Mouse (Mus musculus): Measurements from ENCODE around the gene Atg101. TPM values are rescaled to one million over a fixed set of nuclear protein-coding genes. Genes with fewer than 3 reads are reported as not detected.

Gene Atg101
- polyA plus RNA-seq, 1 experiment from 2014 or later: 69.4 TPM

- H3K9me3 ChIP-seq (ENCODE audit: control insufficient read depth, low read length): no peaks in the 10 kb centered on the region
- no peaks in the 10 kb centered on the region for H3K36me3 ChIP-seq (ENCODE audit: control insufficient read depth, insufficient read depth, low read length)
- no peak overlapping the region; the same call in 1 of the 2 replicates for H3K4me2 ChIP-seq (ENCODE audit: low read depth, low read length)
- H3K27me3 ChIP-seq (ENCODE audit: control insufficient read depth, insufficient read depth, low read length): no peaks in the 10 kb centered on the region
- WGBS: 71% methylated on average over 9 of the region's 9 CpGs
- no peak for ATAC-seq (ENCODE audit: low read depth)
- no peak overlapping the region for H3K9ac ChIP-seq (replicated peaks; ENCODE audit: low read depth, low read length)
- no peak overlapping the region for H3K4me3 ChIP-seq (ENCODE audit: low read depth, low read length)
- H3K4me1 ChIP-seq (ENCODE audit: control insufficient read depth, insufficient read depth, low read length): 0 out of 2 replicates have a peak, but pooled peaks cover 3% of the 10 kb centered on the region
- no peak overlapping the region for H3K27ac ChIP-seq (ENCODE audit: low read depth, low read length)
These were observed 42.8 kb upstream of the Atg101 start for GRCm38 (mm10) chr15:101241236-101241635.

- Histone ChIP-seq H3K9me3 (ENCODE audit: control insufficient read depth, low read length) (no peaks in the 10 kb centered on the region), H3K27me3 (ENCODE audit: control insufficient read depth, insufficient read depth, low read length) (no peaks in the 10 kb centered on the region), H3K27ac (ENCODE audit: low read depth, low read length) (no peak overlapping the region), H3K9ac (replicated peaks; ENCODE audit: low read depth, low read length) (no peak overlapping the region), H3K4me3 (ENCODE audit: low read depth, low read length) (no peak overlapping the region), H3K4me2 (ENCODE audit: low read depth, low read length) (no peak overlapping the region), H3K4me1 (ENCODE audit: control insufficient read depth, insufficient read depth, low read length) (0 out of 2 replicates have a peak, but pooled peaks cover 3% of the 10 kb centered on the region), H3K36me3 (ENCODE audit: control insufficient read depth, insufficient read depth, low read length) (no peaks in the 10 kb centered on the region)
- 77% methylated on average over 9 of the region's 9 CpGs for WGBS
- ATAC-seq (ENCODE audit: low read depth): no peak
These were observed 42.2 kb upstream of the Atg101 start for GRCm38 (mm10) chr15:101241853-101242252.

- 0 out of 2 replicates have a peak, but pooled peaks cover 8% of the 10 kb centered on the region for H3K4me1 ChIP-seq (ENCODE audit: control insufficient read depth, insufficient read depth, low read length)
- H3K9ac ChIP-seq (replicated peaks; ENCODE audit: low read depth, low read length): no peak overlapping the region
- no peaks in the 10 kb centered on the region for H3K9me3 ChIP-seq (ENCODE audit: control insufficient read depth, low read length)
- WGBS: 23% methylated on average over 8 of the region's 8 CpGs
- no peaks in the 10 kb centered on the region for H3K36me3 ChIP-seq (ENCODE audit: control insufficient read depth, insufficient read depth, low read length)
- no peaks in the 10 kb centered on the region for H3K27me3 ChIP-seq (ENCODE audit: control insufficient read depth, insufficient read depth, low read length)
- no peak for ATAC-seq (ENCODE audit: low read depth)
- no peak overlapping the region for H3K27ac ChIP-seq (ENCODE audit: low read depth, low read length)
- H3K4me3 ChIP-seq (ENCODE audit: low read depth, low read length): no peak overlapping the region
- no peak overlapping the region for H3K4me2 ChIP-seq (ENCODE audit: low read depth, low read length)
These were observed 41.4 kb upstream of the Atg101 start for GRCm38 (mm10) chr15:101242645-101243044.

- Histone ChIP-seq H3K27me3 (ENCODE audit: control insufficient read depth, insufficient read depth, low read length) (no peaks in the 10 kb centered on the region), H3K9ac (replicated peaks; ENCODE audit: low read depth, low read length) (no peak overlapping the region), H3K36me3 (ENCODE audit: control insufficient read depth, insufficient read depth, low read length) (no peaks in the 10 kb centered on the region), H3K4me1 (ENCODE audit: control insufficient read depth, insufficient read depth, low read length) (0 out of 2 replicates have a peak, but pooled peaks cover 8% of the 10 kb centered on the region), H3K4me3 (ENCODE audit: low read depth, low read length) (no peak overlapping the region), H3K27ac (ENCODE audit: low read depth, low read length) (no peak overlapping the region), H3K4me2 (ENCODE audit: low read depth, low read length) (no peak overlapping the region), H3K9me3 (ENCODE audit: control insufficient read depth, low read length) (no peaks in the 10 kb centered on the region)
- 71% methylated on average over 3 of the region's 3 CpGs for WGBS
- no peak for ATAC-seq (ENCODE audit: low read depth)
These were observed 40.1 kb upstream of the Atg101 start for GRCm38 (mm10) chr15:101244012-101244411.

DNA sequence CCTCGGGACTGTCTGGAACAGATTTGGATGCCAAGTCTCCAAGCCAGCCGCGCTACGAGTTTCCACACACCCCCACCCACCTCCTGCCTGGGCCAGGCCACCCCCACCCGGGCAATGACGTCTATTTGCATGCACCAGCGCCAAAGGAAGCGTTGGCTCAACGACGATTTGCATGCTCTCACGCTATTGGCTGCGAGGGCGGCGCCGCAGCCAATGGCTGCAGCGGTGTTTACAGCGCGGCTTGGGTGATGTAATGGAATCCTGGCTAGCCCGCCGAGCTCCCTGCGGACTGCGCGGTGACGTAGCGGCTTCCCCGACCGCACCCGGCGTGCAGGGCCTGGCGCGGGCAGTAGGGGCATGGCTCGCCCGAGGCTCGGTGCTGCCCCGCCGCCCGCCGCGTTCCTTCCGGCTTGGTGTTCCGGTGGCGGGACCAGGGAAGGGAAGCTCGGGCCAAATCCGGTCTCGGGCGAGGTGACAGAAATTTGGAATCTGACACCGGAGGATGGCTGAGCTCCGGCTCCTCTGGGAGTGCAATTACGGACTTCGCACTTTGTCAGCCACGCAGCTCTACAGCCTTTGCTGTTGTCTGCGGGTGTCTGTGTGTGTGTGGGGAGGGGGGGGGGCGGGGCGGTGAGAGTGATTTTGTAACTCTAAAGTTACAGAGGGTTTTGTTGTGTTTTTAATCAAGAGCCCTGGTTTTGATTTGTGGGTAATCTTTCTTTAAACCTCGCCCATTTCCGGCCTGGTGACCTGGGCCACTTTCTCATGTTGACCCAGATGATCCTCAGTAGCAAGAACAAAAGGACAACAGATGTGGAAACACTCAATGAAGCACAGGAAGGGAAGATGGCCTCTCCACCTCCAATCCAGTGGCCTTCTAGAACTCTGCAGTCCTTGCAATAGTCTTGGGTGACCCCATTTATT, 37.6 kb upstream of the Atg101 start:
- Histone ChIP-seq H3K9me3 (ENCODE audit: control insufficient read depth, low read length) (no peaks in the 10 kb centered on the region), H3K27ac (ENCODE audit: low read depth, low read length) (peak overlapping the region; percentile 87), H3K4me3 (ENCODE audit: low read depth, low read length) (peak overlapping the region; percentile 43), H3K4me2 (ENCODE audit: low read depth, low read length) (peak overlapping the region; percentile 76), H3K9ac (replicated peaks; ENCODE audit: low read depth, low read length) (peak overlapping the region; percentile 70), H3K27me3 (ENCODE audit: control insufficient read depth, insufficient read depth, low read length) (no peaks in the 10 kb centered on the region), H3K4me1 (ENCODE audit: control insufficient read depth, insufficient read depth, low read length) (0 out of 2 replicates have a peak, but pooled peaks cover 8% of the 10 kb centered on the region), H3K36me3 (ENCODE audit: control insufficient read depth, insufficient read depth, low read length) (no peaks in the 10 kb centered on the region)
- 3% methylated on average over 56 of the region's 56 CpGs for WGBS
- ATAC-seq (ENCODE audit: low read depth): peak; percentile 98

GRCm38 (mm10) chr15:101247155-101247498, 36.9 kb upstream of the Atg101 start:
- Histone ChIP-seq H3K36me3 (ENCODE audit: control insufficient read depth, insufficient read depth, low read length) (no peaks in the 10 kb centered on the region), H3K4me2 (ENCODE audit: low read depth, low read length) (peak overlapping the region; percentile 76), H3K27me3 (ENCODE audit: control insufficient read depth, insufficient read depth, low read length) (no peaks in the 10 kb centered on the region), H3K9ac (replicated peaks; ENCODE audit: low read depth, low read length) (0 out of 2 replicates have a peak overlapping the region, but pooled peaks have one; percentile 13), H3K9me3 (ENCODE audit: control insufficient read depth, low read length) (no peaks in the 10 kb centered on the region), H3K4me3 (ENCODE audit: low read depth, low read length) (0 out of 2 replicates have a peak overlapping the region, but pooled peaks have one; percentile 43), H3K4me1 (ENCODE audit: control insufficient read depth, insufficient read depth, low read length) (0 out of 2 replicates have a peak, but pooled peaks cover 8% of the 10 kb centered on the region), H3K27ac (ENCODE audit: low read depth, low read length) (no peak overlapping the region)
- no peak for ATAC-seq (ENCODE audit: low read depth)
- WGBS: 100% methylated on average over 1 of the region's 1 CpGs

DNA sequence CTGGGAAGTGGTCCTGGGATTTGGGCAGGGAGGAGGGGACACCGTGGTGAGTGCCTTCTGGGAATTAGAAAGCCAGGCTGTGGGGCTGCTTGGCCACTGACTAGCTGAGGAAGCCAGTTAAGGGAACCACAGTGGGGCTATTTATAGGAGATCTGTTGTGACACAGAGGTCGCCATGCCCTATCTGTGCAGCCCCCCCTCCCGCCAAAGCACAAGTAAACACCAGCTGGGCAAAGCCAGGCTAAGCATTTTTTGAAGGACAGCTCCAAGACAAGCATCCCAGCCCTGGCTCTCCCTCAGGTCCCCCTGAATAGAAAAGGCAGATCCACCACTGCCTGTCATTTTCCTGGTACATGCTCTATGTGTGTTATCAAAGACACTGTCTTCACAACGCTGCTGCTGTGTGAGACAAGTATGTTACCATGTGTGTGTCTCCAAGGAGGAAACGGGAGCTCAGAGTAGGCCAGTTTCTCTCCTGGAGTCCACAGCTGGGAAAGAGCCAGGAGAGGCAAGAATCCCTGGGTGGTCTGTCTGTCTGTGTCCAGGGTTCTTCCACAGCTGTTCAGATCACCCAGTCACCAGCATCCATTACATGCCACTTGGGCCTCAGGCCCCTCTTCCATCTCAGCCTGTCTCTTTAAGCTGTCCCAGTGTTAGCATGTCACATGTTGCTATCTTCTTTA, 35.9 kb upstream of the Atg101 start:
- H3K36me3 ChIP-seq (ENCODE audit: control insufficient read depth, insufficient read depth, low read length): no peaks in the 10 kb centered on the region
- H3K4me1 ChIP-seq (ENCODE audit: control insufficient read depth, insufficient read depth, low read length): 0 out of 2 replicates have a peak, but pooled peaks cover 8% of the 10 kb centered on the region
- no peak for ATAC-seq (ENCODE audit: low read depth)
- H3K4me3 ChIP-seq (ENCODE audit: low read depth, low read length): no peak overlapping the region
- H3K27ac ChIP-seq (ENCODE audit: low read depth, low read length): no peak overlapping the region
- WGBS: 65% methylated on average over 5 of the region's 5 CpGs
- no peak overlapping the region for H3K9ac ChIP-seq (replicated peaks; ENCODE audit: low read depth, low read length)
- no peaks in the 10 kb centered on the region for H3K9me3 ChIP-seq (ENCODE audit: control insufficient read depth, low read length)
- H3K4me2 ChIP-seq (ENCODE audit: low read depth, low read length): no peak overlapping the region
- no peaks in the 10 kb centered on the region for H3K27me3 ChIP-seq (ENCODE audit: control insufficient read depth, insufficient read depth, low read length)

GRCm38 (mm10) chr15:101250220-101250800, 33.8 kb upstream of the Atg101 start:
- Histone ChIP-seq H3K9me3 (ENCODE audit: control insufficient read depth, low read length) (no peaks in the 10 kb centered on the region), H3K36me3 (ENCODE audit: control insufficient read depth, insufficient read depth, low read length) (no peaks in the 10 kb centered on the region), H3K9ac (replicated peaks; ENCODE audit: low read depth, low read length) (no peak overlapping the region), H3K4me2 (ENCODE audit: low read depth, low read length) (no peak overlapping the region), H3K27ac (ENCODE audit: low read depth, low read length) (no peak overlapping the region), H3K4me3 (ENCODE audit: low read depth, low read length) (no peak overlapping the region), H3K4me1 (ENCODE audit: control insufficient read depth, insufficient read depth, low read length) (0 out of 2 replicates have a peak, but pooled peaks cover 10% of the 10 kb centered on the region), H3K27me3 (ENCODE audit: control insufficient read depth, insufficient read depth, low read length) (no peaks in the 10 kb centered on the region)
- ATAC-seq (ENCODE audit: low read depth): no peak
- WGBS: 88% methylated on average over 9 of the region's 9 CpGs

All from neural tube, embryonic 14.5 days (tissue).